Mouse (Mus musculus): ENCODE data around the gene Tubg2. TPM values are rescaled to one million over a fixed set of nuclear protein-coding genes. Genes with fewer than 3 reads are reported as not detected.
"Not testable (repeated sequence)": the region's sequence is repeated elsewhere in the genome, so short reads cannot be mapped to it uniquely, and the experiment has no call there.

Gene Tubg2
- polyA plus RNA-seq (2015; fragmentation: Nextera tagmentation; extraction: Ambion mirVana) = 0.29 and 0.37 TPM in 2 replicates

DNA sequence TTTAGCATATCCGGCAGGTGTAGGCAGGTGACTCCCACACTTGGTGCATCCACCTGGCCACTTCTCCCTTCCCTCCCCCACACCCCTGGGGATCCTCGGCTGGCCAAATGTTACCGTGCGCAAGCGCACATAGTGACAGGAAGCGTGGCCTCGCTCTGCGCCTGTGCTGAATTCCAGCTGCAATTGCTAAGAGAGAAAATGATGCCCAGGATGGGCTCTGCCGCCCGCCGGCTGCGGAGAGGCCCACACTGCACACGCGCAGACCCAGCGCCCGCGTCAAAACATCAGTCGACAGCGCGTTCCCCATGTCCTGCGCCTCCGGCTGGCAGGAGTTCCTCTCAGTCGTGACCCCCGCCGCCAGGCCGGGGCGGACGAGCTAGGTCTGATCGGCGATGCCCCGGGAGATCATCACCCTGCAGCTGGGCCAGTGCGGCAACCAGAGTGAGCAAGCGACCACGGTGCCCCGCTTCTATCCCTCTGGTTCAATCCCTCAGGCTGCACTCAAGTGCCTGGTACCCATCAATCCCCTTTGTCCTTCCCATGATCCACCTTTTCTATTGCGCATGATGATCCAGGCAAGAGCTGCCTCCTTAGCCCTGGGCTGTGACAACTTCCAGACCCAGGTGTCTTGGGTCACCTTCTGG is at the start of gene Tubg2:
Tubg2 (plus strand) TSS at position 180 of the 644 bp plus-strand sequence.
- Histone ChIP-seq H3K9ac (no peak within 1 kb of the TSS), H3K27me3 (peaks cover 63% of the 10 kb centered on the region), H3K9me3 (replicated peaks) (no peaks in the 10 kb centered on the region), H3K36me3 (no peaks in the 10 kb centered on the region), H3K4me2 (peak within 1 kb of the TSS; percentile 59), H3K4me3 (replicated peaks) (peak within 1 kb of the TSS; percentile 38), H3K4me1 (replicated peaks) (peaks cover 8% of the 10 kb centered on the region), H3K27ac (no peak within 1 kb of the TSS)
- DNase-seq = no peak
- WGBS (ENCODE audit: insufficient replicate concordance) = 5% methylated on average over 36 of the region's 36 CpGs
- ATAC-seq (ENCODE audit: low read depth) = no peak

DNA sequence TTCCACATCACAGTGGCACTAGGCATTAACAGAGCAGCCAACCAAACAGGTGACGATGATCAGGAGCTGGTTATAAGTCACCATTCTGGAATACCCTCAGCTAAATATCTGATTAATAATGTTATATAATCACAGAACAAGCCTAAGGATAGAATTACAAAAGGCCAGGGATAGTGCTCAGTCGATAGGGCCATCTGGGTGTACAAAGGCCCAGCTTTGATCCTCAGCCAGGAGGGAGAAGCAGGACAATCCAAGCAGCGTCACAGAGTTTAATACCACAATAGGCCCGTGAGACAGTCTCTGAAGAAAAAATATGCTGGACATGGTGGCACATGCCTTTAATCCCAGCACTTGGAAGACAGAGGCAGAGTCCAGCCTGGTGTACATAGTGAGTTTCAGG is 46.4 kb upstream of the Tubg2 start:
- ATAC-seq (ENCODE audit: low read depth) = no peak
- DNase-seq = no peak

DNA sequence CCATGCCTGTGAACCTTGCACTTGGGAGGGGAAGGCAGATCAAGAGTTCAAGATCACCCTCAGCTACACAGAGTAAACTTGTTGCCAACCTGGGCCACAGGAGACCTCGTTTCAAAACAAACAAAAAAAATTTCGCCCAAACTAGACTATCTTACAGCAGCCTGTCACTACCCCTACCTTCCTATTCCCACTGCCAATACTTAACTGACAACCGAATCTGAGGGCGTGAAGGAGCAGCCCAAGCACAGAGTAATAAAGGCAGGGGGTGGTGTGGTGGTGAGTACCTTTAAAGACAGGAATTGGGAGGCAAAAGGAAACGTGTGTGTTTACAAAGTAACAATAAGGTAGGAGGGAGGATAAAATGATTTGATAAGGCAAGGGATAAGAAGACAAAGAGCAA is 45.0 kb upstream of the Tubg2 start:
- WGBS (ENCODE audit: insufficient replicate concordance) = 53% methylated on average over 5 of the region's 5 CpGs
- Histone ChIP-seq H3K27ac (no peak overlapping the region), H3K9ac (no peak overlapping the region), H3K4me2 (no peak overlapping the region), H3K4me3 (replicated peaks) (no peak overlapping the region), H3K9me3 (replicated peaks) (no peaks in the 10 kb centered on the region), H3K4me1 (replicated peaks) (peaks cover 26% of the 10 kb centered on the region), H3K27me3 (no peaks in the 10 kb centered on the region), H3K36me3 (peaks cover 24% of the 10 kb centered on the region)
- DNase-seq (no peak), ATAC-seq (ENCODE audit: low read depth) (no peak)

More for the DNA sequence above, 46.4 kb upstream of the Tubg2 start:
- Histone ChIP-seq H3K4me1 (replicated peaks) (peaks cover 16% of the 10 kb centered on the region), H3K36me3 (peaks cover 34% of the 10 kb centered on the region), H3K4me3 (replicated peaks) (no peak overlapping the region), H3K27me3 (no peaks in the 10 kb centered on the region), H3K27ac (no peak overlapping the region), H3K4me2 (no peak overlapping the region), H3K9ac (no peak overlapping the region), H3K9me3 (replicated peaks) (no peaks in the 10 kb centered on the region)
- 86% methylated on average over 4 of the region's 4 CpGs for WGBS (ENCODE audit: insufficient replicate concordance)

DNA sequence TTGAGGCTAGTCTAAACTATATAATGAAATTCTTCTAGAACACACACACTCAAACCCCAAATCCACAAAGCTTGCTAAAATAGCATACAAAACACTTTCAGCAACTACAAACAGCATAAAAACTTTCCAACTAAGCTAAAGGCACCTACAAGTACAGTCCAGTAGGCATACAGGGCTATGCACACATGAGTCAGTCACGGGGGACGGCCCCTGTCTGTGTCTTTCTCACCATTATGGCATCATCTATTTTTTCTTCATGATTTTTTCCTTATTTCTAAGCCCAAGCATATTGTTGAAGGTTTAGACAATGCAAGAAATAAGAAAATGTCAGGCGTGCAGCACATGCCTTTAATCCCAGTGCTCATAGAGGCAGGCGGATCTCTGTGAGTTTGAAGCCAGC is 44.5 kb upstream of the Tubg2 start:
- H3K27me3 ChIP-seq = no peaks in the 10 kb centered on the region
- no peak overlapping the region for H3K9ac ChIP-seq
- peaks cover 30% of the 10 kb centered on the region for H3K4me1 ChIP-seq (replicated peaks)
- H3K4me3 ChIP-seq (replicated peaks) = no peak overlapping the region
- no peak overlapping the region for H3K4me2 ChIP-seq
- peaks cover 23% of the 10 kb centered on the region for H3K36me3 ChIP-seq
- 84% methylated on average over 4 of the region's 4 CpGs for WGBS (ENCODE audit: insufficient replicate concordance)
- no peak overlapping the region for H3K27ac ChIP-seq
- ATAC-seq (ENCODE audit: low read depth) (no peak), DNase-seq (no peak)
- H3K9me3 ChIP-seq (replicated peaks) = no peaks in the 10 kb centered on the region

DNA sequence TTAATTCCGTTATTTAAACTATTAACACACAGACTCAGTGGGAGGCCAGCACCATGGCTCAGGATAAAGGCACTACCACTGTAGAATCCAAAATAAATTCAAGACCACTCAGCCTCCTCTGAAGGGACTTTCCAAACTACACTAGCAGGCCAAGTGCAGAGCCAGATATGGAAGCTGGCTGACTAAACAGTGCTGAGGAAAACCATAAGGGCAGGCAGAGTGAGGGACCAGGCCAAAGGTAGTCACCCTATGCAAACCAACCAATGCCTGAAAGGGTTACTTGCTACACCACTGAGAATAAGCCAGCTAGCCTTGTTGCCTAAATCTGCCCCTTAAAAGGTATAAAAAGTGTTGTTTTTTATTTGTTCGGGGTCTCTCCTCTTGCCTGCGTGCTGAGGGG is 43.5 kb upstream of the Tubg2 start:
- H3K27me3 ChIP-seq = no peaks in the 10 kb centered on the region
- DNase-seq = no peak
- H3K9me3 ChIP-seq (replicated peaks) = no peaks in the 10 kb centered on the region
- no peak overlapping the region for H3K9ac ChIP-seq
- no peak overlapping the region for H3K27ac ChIP-seq
- ATAC-seq (ENCODE audit: low read depth) = no peak
- H3K4me1 ChIP-seq (replicated peaks) = peaks cover 33% of the 10 kb centered on the region
- H3K4me3 ChIP-seq (replicated peaks) = no peak overlapping the region
- peaks cover 27% of the 10 kb centered on the region for H3K36me3 ChIP-seq
- H3K4me2 ChIP-seq = no peak overlapping the region
- WGBS (ENCODE audit: insufficient replicate concordance) = 90% methylated on average over 3 of the region's 3 CpGs

DNA sequence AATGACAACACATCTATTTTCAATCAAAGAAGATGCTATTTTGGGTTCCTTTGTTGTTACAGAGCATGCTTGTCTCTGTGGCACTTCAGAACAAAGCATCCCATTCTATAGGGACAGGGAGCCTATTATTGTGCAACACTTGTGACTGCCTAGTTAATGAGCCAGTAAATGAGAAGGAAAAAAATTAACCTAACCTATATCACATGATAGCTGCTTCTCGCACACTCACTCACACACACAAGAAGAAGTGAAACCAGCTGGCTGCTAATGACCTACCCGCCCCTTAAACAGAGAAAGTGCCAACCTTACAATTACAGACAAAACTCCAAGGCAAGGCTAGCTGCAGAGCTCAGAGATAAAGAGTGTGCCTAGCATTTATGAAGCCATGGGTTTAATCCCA is 40.1 kb upstream of the Tubg2 start:
- no peak for ATAC-seq (ENCODE audit: low read depth)
- H3K4me2 ChIP-seq = peak overlapping the region; percentile 0; the same call in 1 of the 2 replicates

DNA sequence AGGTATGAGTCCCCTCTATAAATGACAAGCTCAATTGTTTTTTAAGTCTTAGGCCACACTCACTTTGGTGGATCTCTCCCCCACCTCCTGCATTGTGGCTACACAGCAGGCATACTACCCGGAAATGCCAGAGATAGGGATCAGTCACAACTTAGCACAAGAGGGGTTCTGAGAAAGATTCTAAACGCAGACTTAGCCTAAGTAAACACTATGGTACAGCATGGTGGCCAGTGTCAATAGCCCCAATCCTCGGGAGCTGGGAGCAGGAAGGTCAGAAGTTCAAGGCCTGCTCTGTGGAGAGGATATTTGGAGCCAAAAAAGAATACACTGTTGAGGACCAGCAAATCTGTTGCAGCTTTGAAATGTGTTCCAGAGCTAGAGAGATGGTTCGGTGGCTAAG is 37.6 kb upstream of the Tubg2 start:
- Histone ChIP-seq H3K4me3 (replicated peaks) (peak overlapping the region; percentile 91), H3K9me3 (replicated peaks) (no peaks in the 10 kb centered on the region), H3K4me2 (peak overlapping the region; percentile 78), H3K4me1 (replicated peaks) (peaks cover 55% of the 10 kb centered on the region), H3K9ac (peak overlapping the region; percentile 93), H3K27ac (peak overlapping the region; percentile 96), H3K27me3 (no peaks in the 10 kb centered on the region), H3K36me3 (peaks cover 34% of the 10 kb centered on the region)
- WGBS (ENCODE audit: insufficient replicate concordance) = 16% methylated on average over 4 of the region's 4 CpGs
- no peak for DNase-seq
- no peak for ATAC-seq (ENCODE audit: low read depth)

More for the DNA sequence above, 40.1 kb upstream of the Tubg2 start:
- no peak for DNase-seq
- Histone ChIP-seq H3K4me1 (replicated peaks) (peaks cover 54% of the 10 kb centered on the region), H3K9me3 (replicated peaks) (no peaks in the 10 kb centered on the region), H3K36me3 (peaks cover 24% of the 10 kb centered on the region), H3K27me3 (no peaks in the 10 kb centered on the region), H3K4me3 (replicated peaks) (no peak overlapping the region), H3K27ac (peak overlapping the region; percentile 36; the same call in 1 of the 2 replicates), H3K9ac (no peak overlapping the region)
- 74% methylated on average over 2 of the region's 2 CpGs for WGBS (ENCODE audit: insufficient replicate concordance)

DNA sequence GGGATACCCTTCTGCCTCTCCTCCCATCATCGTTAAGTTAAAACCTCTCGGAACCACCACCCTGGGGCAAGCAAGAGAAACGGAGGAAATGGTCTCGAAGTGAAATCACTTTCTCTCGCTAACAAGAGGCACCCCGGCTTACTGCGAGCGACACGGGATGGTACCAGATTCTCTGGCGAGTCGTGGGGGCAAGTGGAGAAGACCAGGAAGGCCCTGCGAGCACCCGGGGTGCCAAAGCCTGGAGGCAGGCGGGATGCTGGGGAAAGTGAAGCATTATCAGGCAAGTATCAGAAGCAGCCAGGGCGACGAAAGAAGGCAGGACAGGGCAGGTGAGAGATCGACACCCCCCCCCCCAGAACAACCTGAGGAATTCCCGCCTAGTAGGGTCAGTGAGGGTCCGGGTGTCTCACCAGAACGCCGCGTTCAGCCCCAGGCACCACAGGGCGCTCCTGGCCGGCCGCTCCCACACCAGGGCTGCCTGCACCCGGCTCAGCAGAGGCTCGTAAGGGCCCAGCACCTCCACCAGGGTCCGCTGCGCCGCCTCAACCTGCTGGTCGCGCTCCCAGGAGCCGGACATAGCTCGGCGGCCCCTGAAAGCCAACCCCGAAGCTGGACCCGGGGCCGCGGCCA is 36.5 kb upstream of the Tubg2 start:
- Histone ChIP-seq H3K27me3 (no peaks in the 10 kb centered on the region), H3K9ac (peak overlapping the region; percentile 93), H3K9me3 (replicated peaks) (no peaks in the 10 kb centered on the region), H3K4me1 (replicated peaks) (peaks cover 55% of the 10 kb centered on the region), H3K4me3 (replicated peaks) (peak overlapping the region; percentile 91), H3K27ac (peak overlapping the region; percentile 96), H3K36me3 (peaks cover 35% of the 10 kb centered on the region), H3K4me2 (peak overlapping the region; percentile 78)
- DNase-seq (no peak), ATAC-seq (ENCODE audit: low read depth) (peak; percentile 73)
- WGBS (ENCODE audit: insufficient replicate concordance) = under 1% methylated on average over 38 of the region's 39 CpGs

DNA sequence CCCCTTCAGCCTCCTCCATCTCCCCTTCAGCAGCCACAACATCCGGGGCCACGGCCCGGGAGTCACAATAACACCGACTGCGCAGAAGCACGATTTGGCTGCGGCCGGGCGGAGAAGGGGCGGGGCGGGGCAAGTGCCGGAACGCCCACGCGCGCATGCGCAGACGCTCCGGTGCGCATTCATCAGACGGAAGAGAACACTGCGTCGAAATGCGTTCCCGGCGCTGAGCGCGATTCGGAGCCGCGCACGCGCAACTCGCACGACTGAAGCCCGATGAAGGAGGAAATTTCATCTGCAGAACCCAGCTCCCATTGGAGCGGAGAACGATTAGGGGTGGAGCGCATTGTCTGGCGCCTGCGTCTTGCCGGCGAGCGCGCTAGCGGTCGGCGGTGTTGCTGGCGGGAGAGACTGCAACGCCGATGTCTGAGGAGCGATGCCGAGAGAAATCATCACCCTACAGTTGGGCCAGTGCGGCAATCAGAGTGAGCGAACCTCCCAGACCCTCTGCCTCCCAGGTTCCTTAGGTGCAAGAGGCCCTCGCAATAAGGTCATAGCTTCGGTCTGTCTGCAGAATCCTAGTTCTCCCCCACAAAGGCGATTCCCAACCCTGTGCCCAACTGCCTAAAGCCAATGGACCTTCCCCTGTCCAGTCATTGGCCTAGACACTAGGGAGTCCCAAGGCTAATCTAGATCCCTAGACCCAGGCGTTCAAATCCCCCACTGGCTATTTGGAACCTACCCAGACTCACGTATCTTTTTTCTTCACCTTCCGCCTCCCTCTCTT is 35.8 kb upstream of the Tubg2 start, which contains the start of the genes Retreg3 and Tubg1:
Retreg3 (minus strand) TSS at position 133 of the 784 bp plus-strand sequence.
Tubg1 (plus strand) TSS at position 178 of the 784 bp plus-strand sequence.
- Histone ChIP-seq H3K4me1 (replicated peaks) (peaks cover 53% of the 10 kb centered on the region), H3K4me2 (peak within 1 kb of the TSS; percentile 99), H3K4me3 (replicated peaks) (peak within 1 kb of the TSS; percentile 91), H3K9ac (peak within 1 kb of the TSS; percentile 93), H3K27me3 (no peaks in the 10 kb centered on the region), H3K27ac (peak within 1 kb of the TSS; percentile 96), H3K9me3 (replicated peaks) (no peaks in the 10 kb centered on the region), H3K36me3 (peaks cover 40% of the 10 kb centered on the region)
- ATAC-seq (ENCODE audit: low read depth) (peak; percentile 91), DNase-seq (peak; percentile 98)
- WGBS (ENCODE audit: insufficient replicate concordance) = under 1% methylated on average over 61 of the region's 61 CpGs

DNA sequence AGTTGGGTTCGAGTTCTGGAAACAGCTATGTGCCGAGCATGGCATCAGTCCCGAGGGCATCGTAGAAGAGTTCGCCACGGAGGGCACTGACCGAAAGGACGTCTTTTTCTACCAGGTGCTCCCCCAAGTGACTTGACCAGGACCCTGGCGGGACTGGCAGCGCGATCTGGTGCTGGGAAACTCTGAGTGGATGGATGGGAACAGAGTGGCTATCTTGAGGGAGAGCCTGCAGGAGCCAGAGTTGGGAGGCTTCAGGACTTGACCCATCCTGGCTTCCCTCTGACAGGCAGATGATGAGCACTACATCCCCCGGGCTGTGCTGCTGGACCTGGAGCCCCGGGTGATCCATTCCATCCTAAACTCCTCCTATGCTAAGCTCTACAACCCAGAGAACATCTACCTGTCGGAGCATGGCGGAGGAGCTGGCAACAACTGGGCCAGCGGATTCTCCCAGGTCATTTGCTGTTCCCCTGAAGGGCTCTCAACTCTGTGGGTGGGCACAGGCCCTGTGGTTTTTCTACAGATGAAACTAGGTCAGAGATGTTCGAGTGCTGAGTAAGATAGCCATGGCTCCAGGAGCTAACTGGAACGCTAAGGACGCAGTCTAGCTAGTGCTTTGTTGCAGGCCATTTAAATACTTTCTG is 35.0 kb upstream of the Tubg2 start:
- peaks cover 44% of the 10 kb centered on the region for H3K36me3 ChIP-seq
- DNase-seq (peak; percentile 21), ATAC-seq (ENCODE audit: low read depth) (no peak)
- 22% methylated on average over 19 of the region's 19 CpGs for WGBS (ENCODE audit: insufficient replicate concordance)
- no peaks in the 10 kb centered on the region for H3K9me3 ChIP-seq (replicated peaks)
- peak overlapping the region; percentile 99 for H3K4me2 ChIP-seq
- peak overlapping the region; percentile 91 for H3K4me3 ChIP-seq (replicated peaks)
- peaks cover 46% of the 10 kb centered on the region for H3K4me1 ChIP-seq (replicated peaks)
- no peaks in the 10 kb centered on the region for H3K27me3 ChIP-seq
- peak overlapping the region; percentile 96 for H3K27ac ChIP-seq
- peak overlapping the region; percentile 91 for H3K9ac ChIP-seq

DNA sequence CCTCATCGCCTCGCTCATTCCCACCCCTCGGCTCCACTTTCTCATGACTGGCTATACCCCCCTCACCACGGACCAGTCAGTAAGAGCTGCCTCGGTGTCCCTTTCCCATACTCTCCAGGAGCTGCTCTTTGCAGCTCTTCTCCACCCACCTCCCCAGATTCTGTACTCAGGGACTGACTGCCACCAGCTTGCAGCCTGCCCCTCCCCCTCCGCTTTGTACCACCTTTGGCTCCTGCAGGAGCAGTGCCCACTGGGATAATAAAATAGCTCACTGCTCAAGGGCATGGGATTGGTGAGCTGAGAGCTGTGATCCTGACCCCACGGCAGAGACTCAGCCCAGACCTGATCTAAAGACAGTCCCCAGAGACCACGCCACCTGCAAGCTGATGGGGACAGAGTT is 31.2 kb upstream of the Tubg2 start:
- 87% methylated on average over 8 of the region's 8 CpGs for WGBS (ENCODE audit: insufficient replicate concordance)
- not testable (repeated sequence) for H3K4me3 ChIP-seq (replicated peaks); ATAC-seq (ENCODE audit: low read depth); H3K27ac ChIP-seq; H3K27me3 ChIP-seq; H3K9me3 ChIP-seq (replicated peaks); DNase-seq; H3K4me2 ChIP-seq; H3K9ac ChIP-seq
- peaks cover 55% of the 10 kb centered on the region for H3K36me3 ChIP-seq
- peaks cover 18% of the 10 kb centered on the region for H3K4me1 ChIP-seq (replicated peaks)

Measured in liver, embryonic 13.5 days (tissue).